Mouse (Mus musculus) B cell, adult 2 months (primary cell): ENCODE measurements around the gene Brd3.
"Not testable (repeated sequence)": the region's sequence is repeated elsewhere in the genome, so short reads cannot be mapped to it uniquely, and the experiment has no call there.

ENCODE experiments used
- DNase-seq, 2 experiments: peaks; one replicate each; pipeline ENCODE4 v3.0.0; 2022

Gene Brd3

DNA sequence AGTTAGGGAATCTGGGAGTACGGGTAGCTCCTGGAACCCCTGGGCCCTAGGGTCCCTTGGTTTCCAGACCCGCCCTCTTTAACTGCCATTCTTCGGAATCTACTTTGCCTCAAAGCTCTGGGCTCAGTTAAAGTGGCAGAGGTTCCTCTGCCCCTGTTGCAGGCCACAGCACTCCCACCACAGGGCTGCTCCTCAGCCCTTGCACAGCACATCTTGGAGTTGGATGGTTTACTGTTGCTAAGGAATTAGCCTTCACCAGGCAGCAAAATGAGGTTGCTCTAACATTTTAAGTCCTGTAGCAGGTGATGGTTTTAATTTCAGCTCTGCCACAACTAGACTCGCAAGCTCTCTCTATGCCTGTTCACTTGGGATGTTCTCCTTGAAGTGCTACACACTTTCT lies at the start of gene Brd3:
TSS of gene Brd3 (minus strand) at position 101 of the 400 bp plus-strand sequence.
- no peak for DNase-seq

DNA sequence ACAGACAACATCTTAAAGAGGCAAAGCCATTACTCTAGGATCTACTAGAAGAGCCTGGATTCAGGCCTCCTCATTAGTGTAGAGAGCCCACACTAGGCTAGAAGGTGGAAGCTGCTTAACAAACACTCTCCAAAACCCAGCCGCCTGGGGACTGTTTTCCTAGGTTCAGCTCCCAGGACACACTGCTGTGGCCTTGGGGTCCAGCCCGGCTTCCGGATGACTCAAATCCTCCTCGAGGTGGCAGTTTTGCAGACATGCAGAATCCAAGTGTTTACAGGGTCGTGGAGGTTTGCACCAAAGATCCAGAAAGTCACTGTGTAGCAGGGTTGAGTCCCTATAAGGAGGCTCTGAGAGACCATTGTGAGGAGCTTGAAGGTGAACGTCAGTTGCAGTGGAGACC lies 49.5 kb upstream of the Brd3 start:
- DNase-seq, result no peak

DNA sequence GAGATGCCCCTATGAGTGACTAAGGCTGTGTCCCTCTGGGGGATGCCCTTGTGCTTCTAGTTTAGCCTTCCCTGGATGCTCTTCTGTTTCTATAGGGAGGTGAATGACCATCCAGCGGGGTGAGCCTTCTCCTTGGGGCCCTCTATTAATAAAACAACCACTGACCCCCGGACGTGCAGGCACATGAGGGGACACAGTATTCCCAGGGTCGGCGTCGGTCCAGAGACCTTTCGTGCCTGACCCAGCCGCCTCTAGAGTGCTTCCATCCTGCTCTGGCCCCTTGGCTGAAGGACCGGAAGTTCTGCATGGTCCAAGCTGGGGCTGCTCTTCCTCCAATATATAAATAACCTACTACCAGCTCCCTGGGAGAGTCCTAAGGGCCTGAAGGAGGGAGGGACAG lies 46.8 kb upstream of the Brd3 start:
- DNase-seq, result no peak

DNA sequence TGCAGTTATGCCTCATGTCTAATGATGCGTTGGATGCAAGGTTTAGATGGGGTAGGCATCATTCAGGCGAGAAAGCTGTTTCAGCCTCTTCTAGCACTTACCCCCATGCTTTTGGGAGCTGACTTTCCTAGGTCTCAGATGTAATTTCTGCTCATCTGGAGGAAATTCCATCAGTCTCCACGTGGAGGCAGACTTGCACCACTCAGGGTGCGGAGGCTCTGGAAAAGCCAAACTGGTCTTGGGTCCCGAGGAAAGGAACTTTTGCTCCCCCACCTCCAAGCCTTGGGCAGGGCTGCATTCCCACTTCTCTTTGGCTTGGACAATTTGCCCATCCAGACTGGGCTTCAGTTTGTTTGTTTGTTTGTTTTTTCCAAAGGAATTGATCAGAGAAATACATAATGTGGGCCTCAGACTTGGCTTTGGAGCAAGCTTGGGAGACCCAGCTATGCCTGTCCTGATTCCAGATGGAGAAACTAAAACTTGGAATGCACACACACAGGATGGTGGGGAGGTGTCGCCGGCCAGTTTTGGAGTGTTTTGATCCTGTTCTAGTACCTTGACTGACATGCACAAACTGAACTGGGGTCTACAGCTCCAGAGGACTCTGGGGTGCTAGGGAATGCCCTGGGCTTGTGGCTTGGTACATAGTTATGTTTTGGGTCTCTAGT lies 45.3 kb upstream of the Brd3 start:
- peak; percentile 20 to 25 for DNase-seq

DNA sequence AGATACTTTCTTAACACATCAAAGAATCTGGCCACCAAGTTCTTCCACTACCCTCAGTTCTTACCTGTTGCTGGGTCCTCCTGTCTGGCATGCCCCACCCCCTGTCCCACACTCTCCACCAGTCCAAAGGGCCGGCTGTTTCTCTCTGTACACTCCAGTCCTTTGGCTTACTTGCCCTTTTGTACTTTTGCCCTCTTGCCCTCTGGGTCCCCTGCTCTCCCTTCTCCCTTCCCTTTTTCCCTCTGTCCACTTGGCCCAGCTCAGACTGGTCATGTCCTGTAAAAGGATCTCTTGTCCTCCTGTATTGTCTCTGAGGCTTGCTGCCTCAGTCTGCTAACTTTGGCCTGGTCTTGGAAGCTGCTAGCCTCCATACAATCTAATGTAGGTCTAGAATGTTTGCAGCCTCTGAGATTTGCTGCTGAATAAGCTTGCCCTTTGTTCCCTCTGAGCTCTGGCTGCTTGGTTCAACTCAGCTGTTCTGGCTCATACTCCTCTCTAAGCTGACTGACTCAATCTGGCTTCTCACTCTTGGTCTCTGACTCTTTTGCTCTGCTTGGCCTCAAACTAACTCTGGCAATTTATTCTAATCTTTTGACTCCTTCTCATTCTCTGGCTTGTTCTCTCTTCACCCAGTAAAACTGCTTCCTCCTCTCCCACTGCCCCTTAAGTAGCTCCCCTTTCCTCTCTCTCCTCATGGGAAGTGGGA lies 41.4 kb upstream of the Brd3 start:
- no peak for DNase-seq

DNA sequence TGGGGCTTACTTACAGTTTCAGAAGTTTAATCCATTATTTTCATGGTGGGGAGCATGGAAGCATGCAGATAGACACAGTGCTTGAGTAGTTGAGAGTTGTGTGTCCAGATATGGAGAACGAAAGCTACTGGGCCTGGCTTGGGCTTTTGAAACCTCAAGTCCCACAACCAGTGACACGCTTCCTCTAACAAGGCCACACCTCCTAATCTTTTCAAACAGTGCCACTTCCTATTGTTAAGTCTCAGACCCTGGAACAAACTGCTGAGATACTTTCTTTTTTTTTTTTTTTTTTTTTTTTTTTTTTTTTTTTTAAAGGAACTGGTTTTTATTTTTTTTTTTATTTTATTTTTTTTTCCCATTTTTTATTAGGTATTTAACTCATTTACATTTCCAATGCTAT lies 40.5 kb upstream of the Brd3 start:
- no peak for DNase-seq

DNA sequence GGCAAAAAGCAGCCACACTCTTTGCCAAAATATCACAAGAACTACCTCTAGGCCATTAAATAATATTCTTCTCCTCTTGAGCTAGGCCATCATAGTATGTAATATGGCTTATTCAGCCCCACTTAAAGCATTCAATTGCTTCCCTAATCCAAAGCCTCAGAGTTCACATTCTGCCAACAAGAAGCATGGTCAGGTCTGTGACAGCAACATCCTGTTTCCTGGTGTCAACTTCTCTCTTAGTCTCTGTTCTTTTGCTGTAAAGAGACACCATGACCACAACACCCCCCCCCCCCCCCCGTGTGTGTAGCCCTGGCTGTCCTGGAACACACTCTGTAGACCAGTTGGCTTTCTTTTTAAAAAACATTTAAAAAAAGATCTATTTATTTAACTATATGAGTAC lies 39.9 kb upstream of the Brd3 start:
- DNase-seq, result no peak

DNA sequence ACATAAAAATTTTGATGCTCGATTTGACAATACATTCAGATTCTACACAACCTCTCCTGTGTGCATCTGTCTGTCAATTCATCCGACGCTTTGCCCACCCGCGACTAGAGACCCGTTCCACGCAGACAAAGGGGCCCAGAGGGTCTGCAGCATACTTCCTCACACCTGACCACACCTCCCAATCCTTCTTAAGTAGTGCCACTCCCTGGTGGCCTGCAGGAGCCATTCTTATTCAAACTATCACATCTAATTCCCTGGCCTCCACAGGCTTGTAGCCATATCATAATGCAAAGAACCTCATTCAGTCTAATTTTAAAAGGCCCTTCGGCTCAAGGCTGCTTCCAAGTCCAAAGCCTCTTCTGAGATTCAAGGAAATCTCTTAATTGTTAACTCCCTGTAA lies 38.6 kb upstream of the Brd3 start:
- not testable (repeated sequence) for DNase-seq

DNA sequence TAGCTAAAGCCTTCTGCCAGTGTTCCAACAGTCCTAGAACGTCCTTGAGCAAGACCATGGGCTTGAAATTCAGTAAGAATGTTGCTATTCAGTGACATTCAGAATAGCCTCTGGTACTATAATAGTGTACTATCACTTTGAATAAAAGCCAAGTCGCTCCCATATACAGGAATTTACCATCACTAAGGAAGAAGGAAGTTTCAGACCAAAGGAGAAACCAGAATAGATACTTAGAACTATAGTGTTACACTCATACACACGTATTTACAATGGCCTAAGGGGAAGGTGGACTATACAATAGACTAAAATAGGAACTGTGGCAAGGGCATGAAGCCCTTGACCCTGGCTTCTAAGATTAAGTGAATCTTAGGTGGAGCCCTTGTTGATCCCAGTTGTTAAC lies 38.1 kb upstream of the Brd3 start:
- not testable (repeated sequence) for DNase-seq

DNA sequence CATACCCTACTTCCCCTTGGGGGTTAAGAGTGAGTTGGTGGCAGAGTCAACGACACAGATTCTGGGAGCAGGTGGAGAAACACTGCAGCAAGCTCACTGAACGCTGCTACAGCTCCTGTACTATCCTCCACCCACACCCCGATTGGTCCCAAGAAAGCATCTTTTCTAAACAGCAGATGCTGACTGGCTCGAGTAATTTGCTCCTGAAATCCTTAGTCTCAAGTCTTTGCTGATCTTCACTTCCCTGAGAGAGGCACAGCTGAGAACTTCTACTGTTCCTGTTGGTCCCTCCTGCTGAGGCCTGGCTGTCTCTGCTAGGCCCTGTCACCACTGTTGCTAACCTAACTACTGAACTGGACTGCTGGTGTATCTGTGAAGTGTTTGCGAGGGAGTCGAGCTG lies 37.2 kb upstream of the Brd3 start:
- DNase-seq, result no peak

DNA sequence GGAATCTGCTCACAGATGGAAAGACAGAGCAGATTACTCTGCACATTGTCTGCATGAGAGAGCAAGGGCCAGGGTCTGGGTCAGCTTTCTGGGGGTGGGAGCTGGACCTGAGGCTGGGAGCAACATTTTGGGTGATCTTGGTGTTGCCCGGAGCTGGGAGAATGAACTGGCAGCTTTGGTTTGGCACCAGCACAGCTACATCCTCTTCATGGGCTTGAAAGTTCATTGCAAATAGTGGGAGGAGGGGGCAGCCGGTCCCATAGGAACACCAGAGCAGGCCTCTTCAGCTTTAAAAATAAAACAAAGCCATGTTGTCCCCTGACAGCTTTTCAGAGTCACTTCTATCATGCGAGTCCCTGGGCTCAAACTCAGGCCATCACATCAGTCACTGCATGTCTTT lies 33.8 kb upstream of the Brd3 start:
- no peak for DNase-seq

DNA sequence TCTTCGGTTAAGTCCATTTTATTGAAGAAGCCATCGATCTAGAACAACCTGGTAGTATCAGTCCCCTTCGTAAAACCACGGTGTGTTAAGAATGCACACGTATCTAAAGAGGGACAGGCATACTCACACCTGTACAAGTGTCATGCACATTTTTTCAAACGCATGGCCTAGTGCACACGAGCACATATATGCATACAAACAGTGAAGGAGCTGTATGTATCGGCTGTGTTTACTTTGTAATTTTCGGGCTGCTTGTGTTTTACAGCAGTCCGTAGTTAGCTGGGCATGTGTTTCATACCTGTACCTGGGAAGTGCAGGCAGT lies 33.0 kb upstream of the Brd3 start:
- no peak for DNase-seq

DNA sequence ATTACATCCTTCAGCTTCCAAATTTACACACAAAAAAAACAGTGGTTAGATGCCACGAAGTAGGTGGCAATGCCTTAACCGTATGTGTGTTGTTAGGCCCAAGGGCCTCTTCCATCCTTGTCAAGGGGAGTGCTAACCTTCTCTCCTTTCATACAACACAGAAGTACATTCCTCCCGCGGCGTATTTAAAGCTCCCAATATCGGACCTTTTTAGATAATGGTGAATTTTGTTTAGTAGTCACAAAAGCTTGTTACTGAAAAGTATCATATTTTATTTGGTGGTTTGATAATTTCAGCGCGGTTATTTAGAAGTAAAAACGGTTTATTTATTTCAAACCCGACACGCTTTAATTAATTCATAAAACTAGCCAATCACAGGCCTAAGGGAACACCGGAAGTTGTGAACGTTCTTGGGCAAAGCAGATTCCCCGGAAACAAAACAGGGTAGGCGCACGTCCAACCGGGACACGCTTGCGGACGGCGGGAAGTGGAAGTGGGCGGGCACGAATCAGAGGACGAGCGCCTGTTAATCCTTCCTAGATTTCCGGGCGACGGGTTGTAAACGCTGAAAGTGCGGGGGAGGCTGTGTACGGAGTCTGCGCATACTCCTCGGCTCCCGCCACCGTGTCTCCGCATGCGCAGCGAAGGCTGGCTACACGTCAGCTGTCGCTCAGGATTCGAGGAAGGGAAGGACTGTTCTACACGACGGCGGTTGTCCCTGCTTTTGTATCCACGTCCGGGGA lies 32.5 kb upstream of the Brd3 start:
- peak; percentile 89 to 91 for DNase-seq

DNA sequence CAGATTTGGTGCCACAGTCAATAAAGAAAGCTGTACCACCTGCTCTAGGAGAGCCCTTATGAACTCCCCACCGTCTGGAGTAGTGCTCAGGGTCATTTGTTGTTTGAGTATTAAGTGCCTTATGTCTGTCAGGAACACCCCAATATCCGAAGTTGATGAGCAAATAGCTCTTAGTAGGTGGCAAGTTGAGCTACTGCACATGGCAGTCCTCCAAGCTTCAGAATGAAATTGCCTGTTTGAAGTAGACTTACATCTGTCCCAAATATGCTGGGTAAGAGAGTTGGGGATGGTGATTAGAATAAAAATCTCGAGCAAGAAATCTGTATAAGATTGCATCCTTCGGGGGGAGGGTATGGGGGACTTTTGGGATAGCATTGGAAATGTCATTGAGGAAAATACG lies 31.9 kb upstream of the Brd3 start:
- peak; percentile 8 to 12 for DNase-seq

DNA sequence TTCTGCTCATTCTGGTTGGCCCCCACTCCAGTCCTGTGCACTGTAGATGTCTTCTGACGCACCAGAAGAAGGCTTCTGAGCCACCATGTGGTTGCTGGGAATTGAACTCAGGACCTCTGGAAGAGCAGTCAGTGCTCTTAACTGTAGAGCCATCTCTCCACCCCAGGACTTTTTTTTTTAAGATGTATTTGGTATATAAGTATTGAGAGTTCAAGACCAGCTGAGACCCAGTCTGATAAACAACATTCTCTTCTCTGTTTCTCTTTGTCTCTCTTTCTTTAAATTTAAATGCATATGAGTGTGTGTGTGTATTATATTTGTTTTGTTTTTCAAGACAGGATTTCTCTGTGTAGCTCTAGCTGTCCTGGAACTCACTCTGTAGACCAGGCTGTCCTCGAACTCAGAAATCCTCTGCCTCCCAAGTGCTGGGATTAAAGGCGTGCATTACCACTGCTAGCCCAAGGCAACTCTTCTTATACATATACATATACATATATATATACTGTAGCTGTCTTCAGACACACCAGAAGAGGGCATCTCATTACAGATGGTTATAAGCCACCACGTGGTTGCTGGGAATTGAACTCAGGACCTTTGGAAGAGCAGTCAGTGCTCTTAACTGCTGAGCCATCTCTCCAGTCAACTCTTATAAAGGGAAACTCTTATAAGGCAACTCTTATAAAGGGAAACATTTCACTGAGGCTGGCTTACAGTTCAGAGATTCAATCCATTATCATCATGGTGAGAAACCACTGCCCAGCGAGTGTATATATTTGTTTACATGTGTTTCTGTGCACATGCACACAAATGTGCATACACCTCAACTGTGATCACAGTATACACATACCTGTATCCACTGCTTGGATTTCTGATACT lies 31.2 kb upstream of the Brd3 start:
- DNase-seq, result peak in 1 of 2 experiments; percentile 6

DNA sequence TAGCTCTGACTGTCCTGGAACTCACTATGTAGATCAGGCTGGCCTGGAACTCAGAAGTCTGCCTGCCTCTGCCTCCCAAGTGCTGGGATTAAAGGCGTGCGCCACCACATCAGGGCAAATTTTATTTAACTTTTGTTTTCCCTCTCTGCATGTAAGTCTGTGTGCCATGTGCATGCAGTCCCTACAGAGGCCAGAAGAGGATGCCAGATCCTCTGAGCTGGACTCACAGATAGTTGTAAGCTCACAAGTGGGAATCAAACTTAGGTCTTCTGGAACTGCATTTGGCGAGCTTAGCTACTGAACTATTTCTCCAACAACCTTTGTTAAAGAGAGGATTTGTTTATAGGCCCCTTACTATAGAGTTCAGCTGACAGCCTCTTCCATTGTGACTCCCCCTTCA lies 10.8 kb upstream of the Brd3 start:
- peak; percentile 21 to 25 for DNase-seq

DNA sequence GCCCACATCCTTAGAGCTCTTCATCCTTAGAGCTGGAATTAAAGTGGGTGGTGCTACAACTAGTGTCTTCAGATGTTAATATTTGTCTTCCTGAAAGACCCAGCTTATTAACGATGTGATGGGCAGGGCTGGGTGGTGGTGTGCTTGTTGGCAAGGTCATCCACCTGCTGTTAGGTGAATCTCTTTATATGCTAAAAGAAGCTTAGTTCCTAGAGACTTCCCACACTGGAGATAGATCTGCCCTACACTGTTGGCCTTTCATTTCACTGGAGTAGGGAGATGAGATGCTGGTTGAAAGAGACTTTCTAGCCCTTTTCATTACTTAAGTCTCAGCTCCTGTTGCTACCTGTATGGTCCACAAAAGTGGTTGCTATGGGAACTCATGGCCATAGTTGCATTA lies 8.8 kb upstream of the Brd3 start:
- DNase-seq, result no peak

DNA sequence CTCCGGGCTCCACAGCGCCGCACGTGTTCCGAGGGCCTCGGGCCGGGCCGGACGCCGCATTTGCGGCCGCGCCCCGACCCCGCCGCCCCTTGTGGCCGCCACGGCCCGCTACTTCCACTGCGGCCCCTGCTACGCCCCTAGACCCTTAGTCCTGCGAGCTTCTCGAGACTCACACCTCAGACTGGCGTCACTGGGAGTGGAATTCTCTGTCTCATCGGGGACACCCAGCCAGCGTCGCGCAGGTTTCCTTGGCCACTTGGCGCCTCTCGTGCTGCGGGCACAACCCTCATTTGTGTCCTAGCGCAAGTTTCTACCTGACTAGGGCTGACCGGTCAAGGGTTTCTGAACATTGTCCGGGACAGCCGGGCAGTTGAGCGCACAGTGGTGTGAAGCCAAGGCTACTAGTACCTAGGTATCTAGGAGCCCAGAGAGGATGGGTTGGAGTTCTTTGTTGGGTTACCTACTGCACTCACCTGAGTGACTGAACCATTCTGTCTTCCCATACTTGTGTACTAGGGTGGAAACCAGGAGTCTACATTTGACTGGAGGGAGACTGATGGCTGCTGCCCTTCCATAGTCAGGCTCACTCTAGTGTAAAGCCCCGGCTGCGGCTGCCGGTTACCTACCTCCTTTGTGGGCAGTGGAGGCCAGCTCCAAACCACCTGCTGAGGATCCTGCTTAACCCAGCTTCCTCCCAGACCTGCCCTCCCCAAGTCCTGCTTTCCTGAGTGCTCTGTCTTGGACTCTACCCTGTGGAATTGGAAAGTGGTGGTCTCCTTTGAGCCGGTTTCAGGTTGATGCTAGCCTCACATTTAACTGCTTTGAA lies 8.1 kb upstream of the Brd3 start:
- peak in 1 of 2 experiments; percentile 7 for DNase-seq

DNA sequence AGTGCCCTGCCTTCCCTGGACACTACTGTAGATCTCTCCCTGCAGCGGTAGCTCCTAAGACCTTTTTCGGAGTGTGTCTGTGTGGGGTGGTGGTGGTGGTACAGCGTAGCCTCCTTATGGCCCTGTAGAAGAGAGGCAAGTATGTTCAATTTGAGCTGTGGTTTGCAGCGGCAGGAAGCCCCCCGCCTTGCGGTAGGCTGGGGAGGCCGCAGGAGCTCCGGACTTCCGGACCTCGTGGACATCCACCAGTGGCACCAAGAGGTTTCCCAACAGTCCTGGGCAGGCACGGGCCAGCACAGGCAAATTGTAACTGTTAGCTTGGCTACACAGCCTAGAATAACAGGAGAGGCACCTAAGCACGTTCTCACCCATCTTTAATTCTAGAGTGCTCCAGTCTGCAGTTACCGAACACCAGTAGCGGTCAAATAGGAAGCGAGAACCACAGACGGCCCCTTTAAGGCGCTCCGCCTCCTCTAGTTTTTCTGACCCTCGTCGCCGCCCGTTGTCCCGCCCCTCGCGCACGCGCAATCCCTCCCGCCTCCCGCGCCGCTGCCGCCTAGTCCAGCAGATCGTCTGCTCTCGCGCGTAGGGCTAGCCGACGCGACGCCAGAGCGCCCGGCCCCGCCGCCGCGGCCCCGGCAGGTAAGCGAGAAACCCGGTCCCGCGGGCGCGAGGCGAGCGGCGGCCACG lies 7.3 kb upstream of the Brd3 start, which contains the start of gene Wdr5:
TSS of gene Wdr5 (plus strand) at position 519 of the 690 bp plus-strand sequence.
- peak; percentile 97 to 98 for DNase-seq

DNA sequence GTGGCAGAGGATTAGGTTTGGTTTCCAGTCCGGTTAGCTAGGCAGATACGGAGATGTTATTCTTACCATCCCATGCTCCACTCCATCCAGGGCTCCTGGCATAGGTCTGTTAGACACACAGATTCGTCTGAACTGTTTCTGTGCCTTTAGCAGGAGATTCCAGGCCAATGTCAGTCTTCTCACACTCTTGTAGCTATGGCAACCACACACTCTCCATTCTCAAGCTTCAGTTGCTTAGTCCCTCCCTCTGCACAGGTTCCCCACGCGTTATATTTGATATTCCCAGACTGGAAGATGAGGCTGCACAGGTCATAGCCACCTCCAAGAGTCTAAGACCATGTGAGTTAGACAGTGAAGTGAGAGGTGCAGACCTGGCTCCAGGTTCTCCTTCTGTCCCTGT lies 6.4 kb upstream of the Brd3 start:
- DNase-seq, result no peak

DNA sequence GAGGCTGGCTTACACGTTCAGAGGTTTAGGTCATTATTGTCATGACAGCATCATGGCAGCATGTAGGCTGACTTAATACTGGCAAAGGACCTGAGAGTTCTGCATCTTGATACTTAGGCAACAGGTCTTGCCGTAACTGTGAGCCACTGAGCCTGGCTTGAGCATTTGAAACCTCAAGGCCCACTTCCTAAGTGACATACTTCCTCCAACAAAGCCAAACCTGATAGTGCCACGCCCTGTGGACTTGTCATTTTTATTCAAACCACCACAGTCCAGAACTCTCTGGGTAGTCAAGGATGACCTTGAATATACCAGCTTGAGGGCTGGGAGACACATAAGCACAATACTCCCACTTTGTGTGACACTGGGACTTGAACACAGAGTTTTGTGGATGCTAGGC lies 5.4 kb upstream of the Brd3 start:
- no peak for DNase-seq

DNA sequence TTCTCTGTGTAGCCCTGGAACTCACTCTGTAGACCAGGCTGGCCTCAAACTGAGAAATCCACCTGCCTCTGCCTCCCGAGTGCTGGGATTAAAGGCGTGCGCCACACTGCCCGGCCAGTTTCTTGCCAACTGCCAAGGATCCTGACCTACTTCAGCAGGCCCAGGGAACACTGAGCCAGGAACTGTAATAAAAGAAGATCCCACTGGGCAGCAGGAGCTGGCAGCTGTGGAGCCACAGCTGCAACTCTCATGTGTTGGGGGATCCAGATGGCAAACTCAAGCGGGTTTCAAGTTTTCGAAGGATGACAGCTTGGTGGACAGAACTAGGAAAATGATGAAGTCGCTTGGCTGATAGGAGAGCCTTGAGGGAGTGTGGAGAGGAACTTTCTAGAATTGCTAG lies 3.2 kb upstream of the Brd3 start:
- DNase-seq, result no peak
